Mouse (Mus musculus) heart, embryonic 15.5 days (tissue): ENCODE measurements around the gene Prrc2b. TPM values are rescaled to one million over a fixed set of nuclear protein-coding genes. Genes with fewer than 3 reads are reported as not detected.
A peak's percentile ranks its signal among the peaks of the same experiment; 100 is the strongest.

ENCODE experiments used
- ATAC-seq: fragments of 200-750 bp; cut with Nextera tagmentation; replicated peaks from 2 replicates; pipeline ENCODE4 v1.8.0; 2017; ENCODE audit warnings: low read depth, moderate TSS enrichment; ENCODE audit not compliant: insufficient number of reproducible peaks, insufficient read depth, low FRiP score
- H3K27ac ChIP-seq: fragments of 300-500 bp; sonication (generic); 2 replicates; pipeline ENCODE4 v1.5.1; 2015; ENCODE audit warnings: mild to moderate bottlenecking, inconsistent platforms
- H3K27me3 ChIP-seq: fragments of 300-500 bp; sonication (generic); 2 replicates; pipeline ENCODE4 v1.6.1; 2015; ENCODE audit warnings: inconsistent platforms
- H3K36me3 ChIP-seq: fragments of 300-500 bp; sonication (generic); 2 replicates; pipeline ENCODE4 v1.6.1; 2015; ENCODE audit warnings: mild to moderate bottlenecking, inconsistent platforms
- H3K4me1 ChIP-seq: fragments of 300-500 bp; sonication (generic); replicated peaks from 2 replicates; pipeline ENCODE4 v1.6.1; 2015; ENCODE audit warnings: inconsistent platforms
- H3K4me2 ChIP-seq: fragments of 300-500 bp; sonication (generic); 2 replicates; pipeline ENCODE4 v1.6.1; 2015; ENCODE audit warnings: inconsistent platforms, mild to moderate bottlenecking, moderate library complexity
- H3K4me3 ChIP-seq: fragments of 300-500 bp; sonication (generic); 2 replicates; pipeline ENCODE4 v1.5.1; 2015; ENCODE audit warnings: mild to moderate bottlenecking, inconsistent platforms
- H3K9ac ChIP-seq: fragments of 300-500 bp; sonication (generic); 2 replicates; pipeline ENCODE4 v1.6.1; 2015; ENCODE audit warnings: mild to moderate bottlenecking, inconsistent platforms
- H3K9me3 ChIP-seq: fragments of 300-500 bp; sonication (generic); replicated peaks from 2 replicates; pipeline ENCODE4 v1.6.1; 2016; ENCODE audit warnings: inconsistent platforms
- WGBS: fragments of 180-500 bp; shearing (Covaris S2); methylation state at CpG from one replicate; pipeline ENCODE4 v1.1.7; 2015; ENCODE audit warnings: mixed read lengths; 5-methylcytosine and 5-hydroxymethylcytosine counted together
- polyA plus RNA-seq: library from polyadenylated mRNA; unstranded; fragments of >200 nt; fragmentation: Nextera tagmentation; extraction: Ambion mirVana; gene quantifications from 2 replicates; pipeline ENCODE4 v1.2.1, GENCODE M21; 2015

Gene Prrc2b
- polyA plus RNA-seq, 1 experiment from 2014 or later = 21.0 TPM

- H3K27ac ChIP-seq = peak overlapping the region; percentile 98
- no peaks in the 10 kb centered on the region for H3K36me3 ChIP-seq
- peak overlapping the region; percentile 80 for H3K4me2 ChIP-seq
- H3K4me3 ChIP-seq = peak overlapping the region; percentile 92
- H3K9me3 ChIP-seq = no peaks in the 10 kb centered on the region
- ATAC-seq = no peak
- H3K27me3 ChIP-seq = no peaks in the 10 kb centered on the region
- peak overlapping the region; percentile 98 for H3K9ac ChIP-seq
- WGBS = 15% methylated on average over 13 of the region's 13 CpGs
- peaks cover 69% of the 10 kb centered on the region for H3K4me1 ChIP-seq
These were observed 2.3 kb downstream of the Prrc2b start for GRCm38 (mm10) chr2:32153041-32153790.

- Histone ChIP-seq H3K36me3 (no peaks in the 10 kb centered on the region), H3K9ac (peak overlapping the region; percentile 98), H3K9me3 (no peaks in the 10 kb centered on the region), H3K4me2 (peak overlapping the region; percentile 80), H3K4me3 (peak overlapping the region; percentile 92), H3K4me1 (peaks cover 74% of the 10 kb centered on the region), H3K27ac (peak overlapping the region; percentile 98), H3K27me3 (no peaks in the 10 kb centered on the region)
- WGBS = 37% methylated on average over 4 of the region's 4 CpGs
- no peak for ATAC-seq
These were observed 2.9 kb downstream of the Prrc2b start for GRCm38 (mm10) chr2:32153791-32154119.

GRCm38 (mm10) chr2:32154334-32154997 is 3.6 kb downstream of the Prrc2b start:
- no peak; the same call in 1 of the 2 replicates for ATAC-seq
- no peaks in the 10 kb centered on the region for H3K9me3 ChIP-seq
- peaks cover 82% of the 10 kb centered on the region for H3K4me1 ChIP-seq
- H3K4me2 ChIP-seq = peak overlapping the region; percentile 80
- WGBS = 22% methylated on average over 9 of the region's 9 CpGs
- no peaks in the 10 kb centered on the region for H3K27me3 ChIP-seq
- H3K27ac ChIP-seq = peak overlapping the region; percentile 98
- H3K9ac ChIP-seq = peak overlapping the region; percentile 42; the same call in 1 of the 2 replicates
- no peaks in the 10 kb centered on the region for H3K36me3 ChIP-seq
- H3K4me3 ChIP-seq = peak overlapping the region; percentile 92

- Histone ChIP-seq H3K9ac (no peak overlapping the region), H3K36me3 (no peaks in the 10 kb centered on the region), H3K9me3 (no peaks in the 10 kb centered on the region), H3K4me2 (peak overlapping the region; percentile 80), H3K27me3 (no peaks in the 10 kb centered on the region), H3K27ac (peak overlapping the region; percentile 98), H3K4me1 (peaks cover 87% of the 10 kb centered on the region), H3K4me3 (no peak overlapping the region)
- WGBS = 43% methylated on average over 7 of the region's 7 CpGs
- ATAC-seq = no peak
These were observed 4.2 kb downstream of the Prrc2b start for GRCm38 (mm10) chr2:32154998-32155541.

- no peaks in the 10 kb centered on the region for H3K36me3 ChIP-seq
- H3K4me1 ChIP-seq = peaks cover 87% of the 10 kb centered on the region
- ATAC-seq = no peak
- H3K27me3 ChIP-seq = no peaks in the 10 kb centered on the region
- WGBS = 36% methylated on average over 6 of the region's 6 CpGs
- H3K4me3 ChIP-seq = no peak overlapping the region
- 0 out of 2 replicates have a peak overlapping the region, but pooled peaks have one; percentile 4 for H3K9ac ChIP-seq
- peak overlapping the region; percentile 80; the same call in 1 of the 2 replicates for H3K4me2 ChIP-seq
- peak overlapping the region; percentile 98 for H3K27ac ChIP-seq
- no peaks in the 10 kb centered on the region for H3K9me3 ChIP-seq
These were observed 4.7 kb downstream of the Prrc2b start for GRCm38 (mm10) chr2:32155614-32156013.

- peaks cover 89% of the 10 kb centered on the region for H3K4me1 ChIP-seq
These were observed 5.8 kb downstream of the Prrc2b start for GRCm38 (mm10) chr2:32156645-32157044.

GRCm38 (mm10) chr2:32157328-32157727 is 6.4 kb downstream of the Prrc2b start:
- no peak overlapping the region for H3K9ac ChIP-seq
- H3K9me3 ChIP-seq = no peaks in the 10 kb centered on the region
- no peaks in the 10 kb centered on the region for H3K36me3 ChIP-seq
- H3K27me3 ChIP-seq = no peaks in the 10 kb centered on the region
- H3K4me3 ChIP-seq = no peak overlapping the region
- ATAC-seq = no peak
- no peak overlapping the region for H3K4me2 ChIP-seq
- H3K27ac ChIP-seq = no peak overlapping the region
- peaks cover 87% of the 10 kb centered on the region for H3K4me1 ChIP-seq
- WGBS = 35% methylated on average over 4 of the region's 4 CpGs

More at GRCm38 (mm10) chr2:32156645-32157044, 5.8 kb downstream of the Prrc2b start:
- Histone ChIP-seq H3K27ac (0 out of 2 replicates have a peak overlapping the region, but pooled peaks have one; percentile 11), H3K9ac (no peak overlapping the region), H3K9me3 (no peaks in the 10 kb centered on the region), H3K36me3 (no peaks in the 10 kb centered on the region), H3K27me3 (no peaks in the 10 kb centered on the region), H3K4me2 (no peak overlapping the region), H3K4me3 (no peak overlapping the region)
- no peak for ATAC-seq
- 57% methylated on average over 10 of the region's 10 CpGs for WGBS

- 0 out of 2 replicates have a peak overlapping the region, but pooled peaks have one; percentile 26 for H3K27ac ChIP-seq
- 68% methylated on average over 12 of the region's 12 CpGs for WGBS
- no peak overlapping the region for H3K4me2 ChIP-seq
- no peak overlapping the region for H3K9ac ChIP-seq
- no peak overlapping the region for H3K4me3 ChIP-seq
- no peaks in the 10 kb centered on the region for H3K9me3 ChIP-seq
- peaks cover 77% of the 10 kb centered on the region for H3K4me1 ChIP-seq
- H3K36me3 ChIP-seq = no peaks in the 10 kb centered on the region
- H3K27me3 ChIP-seq = no peaks in the 10 kb centered on the region
- no peak for ATAC-seq
These were observed 7.8 kb downstream of the Prrc2b start for GRCm38 (mm10) chr2:32158616-32159239.

GRCm38 (mm10) chr2:32160525-32160924 is 9.6 kb downstream of the Prrc2b start:
- Histone ChIP-seq H3K27me3 (no peaks in the 10 kb centered on the region), H3K4me2 (no peak overlapping the region), H3K36me3 (no peaks in the 10 kb centered on the region), H3K9ac (no peak overlapping the region), H3K4me3 (no peak overlapping the region), H3K4me1 (peaks cover 77% of the 10 kb centered on the region), H3K9me3 (no peaks in the 10 kb centered on the region), H3K27ac (peak overlapping the region; percentile 27)
- WGBS = 71% methylated on average over 3 of the region's 3 CpGs
- no peak for ATAC-seq

GRCm38 (mm10) chr2:32160967-32161366 is 10.1 kb downstream of the Prrc2b start:
- Histone ChIP-seq H3K36me3 (no peaks in the 10 kb centered on the region), H3K9me3 (no peaks in the 10 kb centered on the region), H3K27ac (no peak overlapping the region), H3K4me1 (peaks cover 75% of the 10 kb centered on the region), H3K27me3 (no peaks in the 10 kb centered on the region), H3K4me2 (no peak overlapping the region), H3K9ac (no peak overlapping the region), H3K4me3 (no peak overlapping the region)
- 80% methylated on average over 5 of the region's 5 CpGs for WGBS
- ATAC-seq = no peak

- no peak overlapping the region for H3K27ac ChIP-seq
- H3K4me2 ChIP-seq = no peak overlapping the region
- H3K36me3 ChIP-seq = no peaks in the 10 kb centered on the region
- no peaks in the 10 kb centered on the region for H3K9me3 ChIP-seq
- WGBS = 88% methylated on average over 8 of the region's 8 CpGs
- H3K4me3 ChIP-seq = no peak overlapping the region
- no peak for ATAC-seq
- H3K9ac ChIP-seq = no peak overlapping the region
- H3K4me1 ChIP-seq = peaks cover 75% of the 10 kb centered on the region
- no peaks in the 10 kb centered on the region for H3K27me3 ChIP-seq
These were observed 11.2 kb downstream of the Prrc2b start for GRCm38 (mm10) chr2:32162102-32162501.
